Mouse (Mus musculus): ENCODE measurements around the gene Dffb. TPM values are rescaled to one million over a fixed set of nuclear protein-coding genes. Genes with fewer than 3 reads are reported as not detected.

Dffb gene
- total RNA-seq (2023), result 10.7 and 11.3 TPM in 2 replicates

DNA sequence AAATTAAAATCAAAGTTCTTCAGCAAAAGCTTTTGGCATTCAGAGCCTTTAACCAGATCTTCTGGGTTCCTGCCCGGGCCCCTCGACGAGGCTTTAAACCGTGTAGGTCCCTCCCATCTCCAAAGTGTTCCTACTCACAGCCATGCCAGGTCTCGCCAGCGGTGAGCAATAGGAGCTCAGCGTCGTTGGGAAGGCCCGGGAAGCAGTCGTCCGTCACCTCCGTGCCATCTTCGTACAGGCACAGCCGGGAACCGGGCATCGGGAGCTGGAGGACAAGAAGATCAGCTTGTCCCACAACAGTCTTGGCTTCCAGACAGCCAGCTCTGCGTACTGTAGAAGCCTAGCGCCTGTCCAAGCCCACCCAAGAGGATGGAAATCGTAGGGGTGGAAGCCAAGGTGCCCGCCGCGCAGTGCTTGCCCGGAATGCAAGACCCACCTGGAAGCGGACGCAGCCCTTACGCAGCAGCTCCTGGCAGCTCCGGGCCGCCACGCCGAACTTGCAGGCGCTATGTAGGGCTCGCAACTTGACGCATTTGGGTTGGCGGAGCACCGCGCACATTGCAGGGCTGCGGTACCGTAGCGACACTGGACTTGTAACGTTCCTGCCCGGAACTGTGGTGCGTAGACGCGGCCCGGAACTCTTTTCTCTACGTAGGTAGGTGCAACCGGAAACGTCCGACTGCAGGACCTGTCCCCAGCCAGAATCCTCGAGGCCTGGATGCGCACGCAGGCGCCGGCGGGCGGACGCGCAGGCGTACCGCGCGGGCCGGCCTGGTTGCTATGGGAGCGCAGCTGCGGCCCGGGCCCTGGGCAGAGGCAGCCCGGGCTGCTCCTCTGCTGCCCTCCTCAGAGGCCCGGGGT, at the start of gene Dffb, which contains the start of gene Cep104:
Dffb (minus strand) TSS at position 696 of the 861 bp plus-strand sequence.
Cep104 (plus strand) TSS at position 764 of the 861 bp plus-strand sequence.

DNA sequence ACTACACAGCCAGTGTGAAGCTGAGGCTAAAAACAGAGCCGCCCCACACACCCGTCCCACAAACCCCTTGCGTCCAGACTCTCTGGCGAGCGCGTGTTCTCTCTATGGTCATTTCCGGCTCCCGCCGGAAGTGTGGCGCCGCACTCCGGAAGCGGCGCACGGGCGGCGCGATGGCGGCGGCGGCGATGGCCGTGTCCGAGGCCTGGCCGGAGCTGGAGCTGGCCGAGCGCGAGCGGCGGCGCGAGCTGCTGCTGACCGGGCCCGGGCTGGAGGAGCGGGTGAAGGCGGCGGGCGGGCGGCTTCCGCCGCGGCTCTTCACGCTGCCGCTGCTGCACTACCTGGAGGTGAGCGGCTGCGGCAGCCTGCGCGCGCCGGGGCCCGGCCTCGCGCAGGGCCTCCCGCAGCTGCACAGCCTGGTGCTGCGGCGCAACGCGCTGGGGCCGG, 36.7 kb upstream of the Dffb start, which contains the start of gene Lrrc47:
Lrrc47 (plus strand) TSS at position 86 of the 444 bp plus-strand sequence.

DNA sequence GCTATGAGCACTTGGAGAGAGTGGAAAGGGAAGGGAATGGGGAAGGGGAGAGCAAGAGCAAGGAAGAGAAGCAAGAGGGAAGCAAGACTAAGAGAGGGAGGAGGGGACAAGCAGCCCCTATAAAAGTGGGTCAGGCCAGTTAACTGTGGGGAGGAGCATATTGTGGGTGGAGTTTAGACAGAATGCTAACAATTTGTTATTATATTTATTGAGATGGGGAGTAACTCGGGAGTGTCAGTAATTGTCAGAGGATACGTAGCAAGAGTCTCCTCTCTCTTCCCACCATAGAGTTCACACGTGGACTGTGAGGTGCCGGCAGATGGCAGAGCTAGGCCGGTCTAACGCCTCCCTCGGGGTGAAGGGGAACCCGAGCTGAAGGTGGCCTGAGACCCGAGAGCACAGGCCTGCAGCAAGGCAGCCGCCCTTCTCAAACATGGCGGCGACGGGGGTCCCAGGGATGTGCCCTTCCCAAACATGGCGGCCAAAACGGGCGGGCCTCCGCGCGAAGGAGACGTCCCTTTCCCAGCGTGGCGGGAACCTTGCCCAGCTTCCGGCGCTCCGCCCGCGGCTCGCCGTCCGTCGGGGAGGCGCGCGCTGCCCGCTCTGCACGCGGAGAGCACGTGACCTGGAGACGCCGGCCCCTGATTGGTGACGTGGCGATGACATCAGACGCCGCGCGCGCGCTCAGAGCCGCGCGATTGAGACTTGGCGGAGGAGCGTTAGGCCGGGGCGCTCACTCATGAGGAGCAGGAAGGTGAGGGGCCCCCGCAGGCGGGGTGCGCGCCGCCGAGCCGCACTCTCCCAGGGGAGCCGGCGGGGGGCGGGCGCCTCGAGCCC, 18.1 kb downstream of the Dffb start, which contains the start of gene A430005L14Rik:
A430005L14Rik (plus strand) TSS at position 669 of the 837 bp plus-strand sequence.

Other genes starting within 250 kb of the Dffb start
- 9.8 and 14.2 TPM in 2 replicates for gene A430005L14Rik, start 17.9 kb downstream of the Dffb start, total RNA-seq (2023)
- 5.4 and 6.6 TPM in 2 replicates for gene Cep104, start 68 bp upstream of the Dffb start, total RNA-seq (2023)
- gene Lrrc47, start 36.6 kb upstream of the Dffb start, total RNA-seq (2023), result 26.1 and 42.1 TPM in 2 replicates
- 0.18 TPM in 1 of 2 replicates, not detected in the other for gene Smim1, start 51.1 kb upstream of the Dffb start, total RNA-seq (2023)
- gene Ccdc27, start 67.6 kb upstream of the Dffb start, total RNA-seq (2023), result not detected in 2 replicates
- not detected in 2 replicates for gene Trp73, start 165.1 kb upstream of the Dffb start, total RNA-seq (2023)
- gene Wrap73, start 167.2 kb upstream of the Dffb start, total RNA-seq (2023), result 6.6 and 7.9 TPM in 2 replicates
- 157 and 167 TPM in 2 replicates for gene Tprgl, start 185.5 kb upstream of the Dffb start, total RNA-seq (2023)
- 0.41 TPM in 1 of 2 replicates, not detected in the other for gene Megf6, start 195.6 kb upstream of the Dffb start, total RNA-seq (2023)